Mouse (Mus musculus) myocyte (in vitro differentiated cells): ENCODE results near the gene Ptprg. TPM values are rescaled to one million over a fixed set of nuclear protein-coding genes. Genes with fewer than 3 reads are reported as not detected.

Experiments
- H3K27me3 ChIP-seq: one replicate; pipeline ENCODE4 v1.6.1; 2011; ENCODE audit not compliant: control insufficient read depth, insufficient read depth, insufficient read length
- H3K36me3 ChIP-seq: one replicate; pipeline ENCODE4 v1.6.1; 2011; ENCODE audit not compliant: control insufficient read depth, insufficient read depth
- H3K4me2 ChIP-seq: one replicate; pipeline ENCODE4 v1.6.1; 2011; ENCODE audit warnings: low read depth, control low read depth
- H3K4me3 ChIP-seq: one replicate; pipeline ENCODE4 v1.5.1; 2011; ENCODE audit warnings: mild to moderate bottlenecking, control low read depth, moderate library complexity
- H3K79me2 ChIP-seq: one replicate; pipeline ENCODE4 v1.6.1; 2011; ENCODE audit not compliant: control insufficient read depth, insufficient read depth
- H3ac ChIP-seq: one replicate; pipeline ENCODE4 v1.6.1; 2011; ENCODE audit not compliant: control insufficient read depth, insufficient read length
- CEBPB ChIP-seq: IDR thresholded peaks from 2 replicates; pipeline ENCODE4 v1.6.1; 2011; ENCODE audit warnings: mild to moderate bottlenecking, moderate library complexity; ENCODE audit not compliant: poor library complexity, insufficient read depth, severe bottlenecking
- E2F4 ChIP-seq: IDR thresholded peaks from one replicate; pipeline ENCODE4 v1.6.1; 2011; ENCODE audit warnings: mild to moderate bottlenecking, control low read depth, moderate library complexity; ENCODE audit not compliant: insufficient read depth
- MAX ChIP-seq: IDR thresholded peaks from one replicate; pipeline ENCODE4 v1.6.1; 2011; ENCODE audit warnings: low read depth, mild to moderate bottlenecking, control low read depth
- MYOD1 ChIP-seq, 3 experiments: IDR thresholded peaks; one replicate each; pipeline ENCODE4 v1.6.1; 2011; ENCODE audit warnings: control low read depth in 2 of 3, low read depth in 2 of 3, mild to moderate bottlenecking in 2 of 3, moderate library complexity in 1 of 3; ENCODE audit not compliant: insufficient read length in 2 of 3, control insufficient read depth in 1 of 3
- MYOG ChIP-seq, 3 experiments: IDR thresholded peaks; one replicate each; pipeline ENCODE4 v1.6.1; 2011; ENCODE audit warnings: control low read depth in 2 of 3, low read depth in 2 of 3, mild to moderate bottlenecking in 2 of 3; ENCODE audit not compliant: insufficient read length in 2 of 3, control insufficient read depth in 1 of 3, insufficient read depth in 1 of 3
- POLR2A ChIP-seq: IDR thresholded peaks from one replicate; pipeline ENCODE4 v1.6.1; 2011; ENCODE audit warnings: low read depth, mild to moderate bottlenecking, control low read depth, moderate library complexity; ENCODE audit not compliant: insufficient read length
- POLR2AphosphoS2 ChIP-seq: IDR thresholded peaks from one replicate; pipeline ENCODE4 v1.6.1; 2011; ENCODE audit warnings: low read depth, control low read depth; ENCODE audit not compliant: insufficient read length
- REST ChIP-seq: IDR thresholded peaks from one replicate; pipeline ENCODE4 v1.6.1; 2011; ENCODE audit warnings: mild to moderate bottlenecking, control low read depth, moderate library complexity; ENCODE audit not compliant: insufficient read depth, insufficient read length
- SRF ChIP-seq: IDR thresholded peaks from one replicate; pipeline ENCODE4 v1.6.1; 2011; ENCODE audit warnings: low read depth; ENCODE audit not compliant: control insufficient read depth, insufficient read length
- TCF12 ChIP-seq: IDR thresholded peaks from one replicate; pipeline ENCODE4 v1.6.1; 2011; ENCODE audit warnings: mild to moderate bottlenecking, control low read depth; ENCODE audit not compliant: poor library complexity, insufficient read depth, severe bottlenecking
- TCF3 ChIP-seq: IDR thresholded peaks from one replicate; pipeline ENCODE4 v1.6.1; 2011; ENCODE audit warnings: low read depth, control low read depth; ENCODE audit not compliant: insufficient read length
- USF1 ChIP-seq: IDR thresholded peaks from one replicate; pipeline ENCODE4 v1.6.1; 2011; ENCODE audit warnings: low read depth, mild to moderate bottlenecking, control low read depth, moderate library complexity
- polyA plus RNA-seq: library from polyadenylated mRNA; unstranded; fragments of >200 nt; fragmentation: generic; extraction: Trizol; gene quantifications from one replicate; pipeline ENCODE4 v1.2.1, GENCODE M21; 2012; ENCODE audit warnings: missing spikeins

The Ptprg gene
- polyA plus RNA-seq, 1 experiment, result 14.4 TPM

DNA sequence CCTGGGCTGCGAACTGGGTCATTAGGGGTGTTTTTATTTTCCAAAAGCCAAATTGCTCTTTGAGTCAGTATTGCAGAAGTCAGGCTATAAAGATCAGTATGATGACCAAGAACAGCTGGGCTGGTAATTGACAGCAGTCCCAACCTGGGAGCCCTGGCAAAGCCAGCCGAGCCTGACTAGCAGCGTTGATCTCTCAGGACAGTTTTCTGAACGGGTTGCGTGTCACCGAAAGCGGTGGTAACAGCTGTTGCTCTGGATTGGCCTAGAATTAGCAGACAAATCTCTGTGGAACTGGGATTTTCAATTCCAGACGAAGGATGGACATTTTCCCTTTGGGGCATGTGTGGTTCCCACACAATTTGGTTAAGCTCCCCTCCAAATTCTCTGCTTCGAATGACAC, 111.0 kb downstream of the Ptprg start:
- H3K79me2 ChIP-seq, result no peaks in the 10 kb centered on the region
- no peak overlapping the region for H3K4me3 ChIP-seq
- H3K36me3 ChIP-seq, result no peaks in the 10 kb centered on the region
- no peak overlapping the region for H3ac ChIP-seq
- no peaks in the 10 kb centered on the region for H3K27me3 ChIP-seq
- TF ChIP-seq MYOD1 (IDR thresholded peaks at IDR 0.05; ENCODE audit: control insufficient read depth in 1 of 3, insufficient read length in 2 of 3, low read depth in 2 of 3) (peak; percentile 50 to 81 (median 77)), MYOG (IDR thresholded peaks at IDR 0.05; ENCODE audit: control insufficient read depth in 1 of 3, insufficient read depth in 1 of 3, insufficient read length in 2 of 3, low read depth in 2 of 3) (peak in 1 of 3 experiments; percentile 51), REST (no peak)
- no peak overlapping the region for H3K4me2 ChIP-seq

DNA sequence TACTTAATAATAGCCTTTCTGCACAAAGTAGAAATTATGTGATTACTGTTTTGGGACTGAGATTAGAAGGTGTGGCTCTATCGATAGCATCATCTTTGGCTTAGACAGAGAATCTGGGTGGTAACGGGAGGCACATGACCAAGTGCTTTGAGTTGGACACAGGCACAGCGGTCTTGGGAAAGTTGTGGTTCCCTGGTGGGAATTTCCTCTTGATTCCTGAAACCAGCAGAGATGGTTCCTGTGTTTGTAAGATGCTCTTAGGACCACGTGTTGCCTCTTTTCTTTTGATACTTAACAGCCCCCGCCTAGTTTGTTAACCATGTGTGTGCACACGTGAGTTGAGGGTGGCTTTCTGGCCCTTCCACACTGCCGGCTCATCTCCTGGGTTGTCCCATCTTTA, 111.7 kb downstream of the Ptprg start:
- TF ChIP-seq TCF3, result no peak
- TF ChIP-seq E2F4, result no peak
- TF ChIP-seq POLR2A, result no peak
- no peak for TF ChIP-seq POLR2AphosphoS2
- TF ChIP-seq REST, result no peak
- no peak for TF ChIP-seq MYOD1 (IDR thresholded peaks at IDR 0.05; ENCODE audit: control insufficient read depth in 1 of 3, insufficient read length in 2 of 3, low read depth in 2 of 3)
- TF ChIP-seq SRF, result no peak
- no peak for TF ChIP-seq CEBPB
- TF ChIP-seq MAX, result no peak
- Histone ChIP-seq H3K27me3 (no peaks in the 10 kb centered on the region), H3K79me2 (no peaks in the 10 kb centered on the region), H3K36me3 (no peaks in the 10 kb centered on the region), H3K4me3 (no peak overlapping the region), H3ac (no peak overlapping the region), H3K4me2 (no peak overlapping the region)

DNA sequence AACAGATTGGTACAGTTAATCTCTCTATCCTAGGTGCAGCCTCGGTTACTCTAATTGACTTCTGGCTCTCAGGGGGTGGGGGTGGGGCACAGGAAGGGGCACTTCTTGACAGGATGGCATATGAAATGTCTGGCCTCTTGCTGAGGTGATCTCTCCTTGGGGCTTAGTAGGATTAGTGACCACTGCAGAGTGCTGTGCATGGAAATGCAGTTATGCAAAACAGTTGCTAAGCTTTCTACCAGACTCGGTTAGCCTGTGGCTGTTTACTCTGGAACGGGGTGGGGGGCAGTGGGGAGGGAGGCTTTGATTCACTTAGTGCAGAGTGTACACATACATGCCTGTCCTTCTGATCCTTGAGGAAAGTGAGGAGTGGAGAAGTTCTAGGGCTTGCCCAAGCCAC, 114.4 kb downstream of the Ptprg start:
- H3K36me3 ChIP-seq, result no peaks in the 10 kb centered on the region
- no peaks in the 10 kb centered on the region for H3K79me2 ChIP-seq
- H3K4me2 ChIP-seq, result no peak overlapping the region
- no peaks in the 10 kb centered on the region for H3K27me3 ChIP-seq
- H3K4me3 ChIP-seq, result no peak overlapping the region
- no peak for TF ChIP-seq MYOD1 (IDR thresholded peaks at IDR 0.05; ENCODE audit: control insufficient read depth in 1 of 3, insufficient read length in 2 of 3, low read depth in 2 of 3)
- no peak for TF ChIP-seq POLR2A
- no peak for TF ChIP-seq MYOG (IDR thresholded peaks at IDR 0.05; ENCODE audit: control insufficient read depth in 1 of 3, insufficient read depth in 1 of 3, insufficient read length in 2 of 3, low read depth in 2 of 3)
- TF ChIP-seq TCF3, result no peak
- no peak for TF ChIP-seq REST
- TF ChIP-seq POLR2AphosphoS2, result no peak
- no peak for TF ChIP-seq CEBPB
- TF ChIP-seq MAX, result no peak
- H3ac ChIP-seq, result no peak overlapping the region

DNA sequence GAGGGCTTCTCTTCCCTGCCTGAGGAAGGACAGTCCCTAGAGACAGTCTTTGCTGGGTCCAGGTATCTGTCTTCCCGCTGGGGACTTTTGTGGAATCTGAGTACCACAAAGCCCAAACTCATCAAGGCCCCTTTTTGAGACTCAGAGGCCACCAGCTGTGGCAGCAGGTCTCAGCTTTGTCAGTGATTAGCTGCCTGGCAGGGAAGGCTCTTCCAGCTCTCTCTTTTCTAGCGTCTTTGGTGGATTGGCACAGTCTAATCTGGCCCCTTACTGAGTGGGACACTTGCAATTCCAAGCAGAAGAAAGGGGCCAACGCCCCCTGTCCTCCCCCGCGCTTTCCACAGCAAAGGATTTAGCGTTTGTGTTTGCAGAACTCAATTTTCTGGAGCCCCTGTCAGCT, 117.5 kb downstream of the Ptprg start:
- Histone ChIP-seq H3K4me2 (no peak overlapping the region), H3K4me3 (no peak overlapping the region), H3K79me2 (no peaks in the 10 kb centered on the region), H3K27me3 (no peaks in the 10 kb centered on the region), H3ac (no peak overlapping the region), H3K36me3 (no peaks in the 10 kb centered on the region)
- no peak for TF ChIP-seq MYOG (IDR thresholded peaks at IDR 0.05; ENCODE audit: control insufficient read depth in 1 of 3, insufficient read depth in 1 of 3, insufficient read length in 2 of 3, low read depth in 2 of 3)
- no peak for TF ChIP-seq USF1
- TF ChIP-seq E2F4, result no peak
- TF ChIP-seq POLR2AphosphoS2, result no peak
- no peak for TF ChIP-seq MYOD1 (IDR thresholded peaks at IDR 0.05; ENCODE audit: control insufficient read depth in 1 of 3, insufficient read length in 2 of 3, low read depth in 2 of 3)

DNA sequence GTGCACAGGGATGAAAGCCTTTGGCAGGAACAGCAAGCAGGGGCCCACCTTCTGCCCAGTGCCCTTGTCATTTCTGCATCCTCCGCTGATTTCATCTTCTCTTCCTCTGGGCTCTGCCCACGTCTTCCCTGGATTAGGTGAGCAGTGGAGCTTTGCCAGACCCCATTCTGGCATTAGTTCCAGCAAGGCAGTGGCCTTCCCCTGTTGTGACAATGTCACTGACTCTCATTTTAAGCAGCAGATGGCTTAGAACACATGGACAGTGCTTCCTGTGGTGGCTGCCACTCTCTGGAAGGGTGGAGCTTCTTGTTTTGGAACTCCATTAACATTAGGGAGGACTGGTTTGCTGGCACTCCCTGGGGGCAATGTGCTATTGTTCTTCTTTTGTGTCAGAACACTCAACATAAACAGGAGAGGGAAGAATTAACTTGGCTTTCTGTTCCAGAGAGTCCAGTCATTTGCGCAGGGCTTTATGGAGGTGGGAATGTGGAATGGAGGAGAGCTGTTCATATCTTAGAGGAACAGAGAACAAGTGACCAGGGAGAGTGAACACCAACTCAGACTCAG, 119.7 kb downstream of the Ptprg start:
- no peak for TF ChIP-seq POLR2AphosphoS2
- no peak for TF ChIP-seq TCF12
- no peak for TF ChIP-seq REST
- TF ChIP-seq SRF, result no peak
- no peak for TF ChIP-seq E2F4
- no peak for TF ChIP-seq USF1
- TF ChIP-seq MYOD1 (IDR thresholded peaks at IDR 0.05; ENCODE audit: control insufficient read depth in 1 of 3, insufficient read length in 2 of 3, low read depth in 2 of 3), result no peak
- TF ChIP-seq CEBPB, result no peak
- Histone ChIP-seq H3K27me3 (no peaks in the 10 kb centered on the region), H3K4me3 (no peak overlapping the region), H3K36me3 (no peaks in the 10 kb centered on the region), H3ac (no peak overlapping the region), H3K4me2 (no peak overlapping the region), H3K79me2 (no peaks in the 10 kb centered on the region)
